Mouse (Mus musculus) G1E (cell line): ENCODE data around the gene Bcl2l2.

Experiments
- CTCF ChIP-seq: IDR thresholded peaks from 2 replicates; pipeline ENCODE4 v1.5.1; 2012; ENCODE audit warnings: low read depth, low read length, inconsistent platforms, mixed read lengths
- GATA1 ChIP-seq: IDR thresholded peaks from 2 replicates; pipeline ENCODE4 v1.6.1; 2012; ENCODE audit warnings: borderline replicate concordance, low read length, inconsistent platforms, mixed read lengths

DNA sequence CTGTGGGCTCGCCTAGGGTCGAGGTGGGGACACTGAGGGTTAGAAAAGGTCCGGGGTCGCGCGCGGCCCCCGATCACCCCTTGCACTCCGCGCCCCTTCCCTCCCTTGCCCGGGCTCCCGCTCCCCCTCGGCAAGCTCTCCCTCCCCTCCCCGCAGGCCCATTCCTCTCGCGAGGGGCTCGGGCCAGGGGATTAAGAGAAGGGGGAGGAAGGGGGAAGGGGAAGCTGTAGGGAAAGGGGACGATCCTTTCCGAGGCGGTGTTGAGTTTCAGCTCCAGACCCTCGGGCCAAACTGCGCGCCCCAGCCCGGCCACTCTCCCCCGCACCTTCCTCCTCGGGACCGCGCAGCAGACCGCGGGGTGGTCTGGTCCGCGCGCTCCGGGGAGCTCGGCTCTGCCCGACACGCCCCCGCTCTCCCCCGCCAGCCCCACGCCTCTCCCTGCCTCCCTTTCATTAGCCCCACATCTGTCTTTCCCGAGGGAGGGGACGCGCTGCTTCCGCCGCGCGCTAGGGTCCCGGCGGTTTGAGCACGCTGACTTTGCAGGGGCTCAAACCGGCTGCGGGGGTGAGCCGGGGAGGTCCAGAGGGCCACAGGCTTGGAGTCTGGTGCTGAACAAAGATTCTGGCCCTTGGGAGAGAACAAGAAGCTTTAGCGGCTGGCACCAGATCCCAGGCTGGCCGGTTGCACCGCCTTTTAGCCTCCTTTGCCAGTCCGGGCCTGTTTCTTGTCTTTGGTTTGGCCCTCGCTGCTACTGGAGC, 43.4 kb downstream of the Bcl2l2 start:
- TF ChIP-seq CTCF: no peak
- no peak for TF ChIP-seq GATA1
